ENCODE assay signal across 8 mouse cellular contexts in genomic region chr15:95527461-95527947, GRCm38 (mm10). TPM values are rescaled to one million over a fixed set of nuclear protein-coding genes. Genes with fewer than 3 reads are reported as not detected.
DNase-seq lines count a peak whose midpoint lies in the region; ATAC-seq and TF ChIP-seq lines count a peak whose summit lies in the region.

No protein-coding gene starts in this region.

- no peak for TF ChIP-seq POLR2A in olfactory bulb, adult 2 months (IDR thresholded peaks at IDR 0.05; ENCODE audit: insufficient read depth, low read depth, low read length)

- no peak for TF ChIP-seq CTCF in lung, postnatal 0 days (IDR thresholded peaks at IDR 0.05)
- no peak for TF ChIP-seq CTCF in olfactory bulb, adult 2 months (IDR thresholded peaks at IDR 0.05; ENCODE audit: insufficient read depth, low read depth, low read length)

- no peak overlapping the region for H3K9ac ChIP-seq in lung, postnatal 0 days (replicated peaks; ENCODE audit: low read depth)
- peak overlapping the region; percentile 34 for H3K9ac ChIP-seq in intestine, embryonic 15.5 days

- ATAC-seq in lung, postnatal 0 days, result no peak
- ATAC-seq in intestine, embryonic 15.5 days, result 0 out of 2 replicates have a peak, but pooled peaks have one; percentile 15

- H3K27me3 ChIP-seq in lung, postnatal 0 days (replicated peaks; ENCODE audit: insufficient read depth, low read length), result peaks cover 25% of the 10 kb centered on the region
- H3K27me3 ChIP-seq in intestine, embryonic 15.5 days (replicated peaks), result peaks cover 27% of the 10 kb centered on the region

- H3K4me2 ChIP-seq in lung, postnatal 0 days (replicated peaks; ENCODE audit: low read depth, low read length), result peak overlapping the region; percentile 54
- H3K4me2 ChIP-seq in intestine, embryonic 15.5 days (replicated peaks), result peak overlapping the region; percentile 94

- H3K36me3 ChIP-seq in lung, postnatal 0 days (ENCODE audit: insufficient read depth, low read length), result no peaks in the 10 kb centered on the region
- no peaks in the 10 kb centered on the region for H3K36me3 ChIP-seq in intestine, embryonic 15.5 days

- no peak for TF ChIP-seq EP300 in lung, postnatal 0 days (IDR thresholded peaks at IDR 0.05)

- peak overlapping the region; percentile 25 for H3K4me3 ChIP-seq in lung, postnatal 0 days (ENCODE audit: low read depth, low read length)
- peak overlapping the region; percentile 53 for H3K4me3 ChIP-seq in intestine, embryonic 15.5 days (replicated peaks)
- peak overlapping the region; percentile 91 for H3K4me3 ChIP-seq in olfactory bulb, adult 2 months (ENCODE audit: insufficient read depth, low read depth, low read length)

- no peaks in the 10 kb centered on the region for H3K9me3 ChIP-seq in lung, postnatal 0 days (ENCODE audit: low read length)
- H3K9me3 ChIP-seq in intestine, embryonic 15.5 days, result no peaks in the 10 kb centered on the region

- no peaks in the 10 kb centered on the region for H3K4me1 ChIP-seq in lung, postnatal 0 days (ENCODE audit: insufficient read depth, low read depth, low read length)
- H3K4me1 ChIP-seq in intestine, embryonic 15.5 days (replicated peaks), result peaks cover 13% of the 10 kb centered on the region
- 0 out of 2 replicates have a peak, but pooled peaks cover 6% of the 10 kb centered on the region for H3K4me1 ChIP-seq in olfactory bulb, adult 2 months (ENCODE audit: control insufficient read depth, insufficient read depth, low read length)

- peak; percentile 29 for DNase-seq in cerebellum, adult 11 months
- no peak for DNase-seq in cerebellum, adult 9-11 months
- DNase-seq in lung, postnatal 0 days (ENCODE audit: low spot score), result no peak
- DNase-seq in lung, postnatal 4 days, result no peak
- no peak for DNase-seq in gastrocnemius, adult 8-10 months (ENCODE audit: low spot score in 2 of 2)
- no peak for DNase-seq in thymus, postnatal 14 days

- under 1% methylated on average over 28 of the region's 28 CpGs for WGBS in lung, postnatal 0 days
- under 1% methylated on average over 28 of the region's 28 CpGs for WGBS in intestine, embryonic 15.5 days
- under 1% methylated on average over 28 of the region's 28 CpGs for WGBS in olfactory bulb, adult 2 months

- H3K27ac ChIP-seq in lung, postnatal 0 days (ENCODE audit: low read length), result no peak overlapping the region
- no peak overlapping the region for H3K27ac ChIP-seq in intestine, embryonic 15.5 days
- no peak overlapping the region for H3K27ac ChIP-seq in olfactory bulb, adult 2 months (ENCODE audit: insufficient read depth, low read depth, low read length)

RNA-seq across cellular contexts. Expression of gene Nell2, which starts 0.9 kb away (rescaled TPM):
- 0.14 and 0.17 TPM in 2 replicates for polyA plus RNA-seq in lung, postnatal 0 days (2015; fragmentation: Nextera tagmentation; extraction: Ambion mirVana)
- polyA plus RNA-seq in intestine, embryonic 15.5 days (2015; fragmentation: Nextera tagmentation; extraction: Ambion mirVana), result 11.8 and 13.7 TPM in 2 replicates
- polyA plus RNA-seq in olfactory bulb, adult 2 months (2012; ENCODE audit: insufficient read depth, insufficient read length, low replicate concordance, missing spikeins), result not detected in 2 replicates
- total RNA-seq in gastrocnemius, adult 8-10 months (2022), result under 1 TPM; 0.21 to 0.31 (median 0.22) TPM

Comparison
In these comparisons a context has a peak if more than half of its experiments do, and no peak if none do; other contexts are left out.
1. H3K4me3 ChIP-seq: peak in every context shown above with its lines; median percentile 91 in olfactory bulb, adult 2 months; 53 in intestine, embryonic 15.5 days; 25 in lung, postnatal 0 days.